Mouse (Mus musculus) sigmoid colon, adult 10 weeks (tissue): Measurements from ENCODE around the gene Podn. TPM values are rescaled to one million over a fixed set of nuclear protein-coding genes. Genes with fewer than 3 reads are reported as not detected.

ENCODE experiments used
- polyA plus RNA-seq: library from polyadenylated mRNA; stranded (reverse); fragments of 350-450 nt; fragmentation: Illumina TruSeq; extraction: RNeasy Lipid Tissue Mini Kit (QIAGEN cat#74804); gene quantifications from one replicate; pipeline ENCODE4 v1.2.3, GENCODE M21; 2014; ENCODE audit warnings: low read depth, low replicate concordance

The Podn gene
- 1.7 TPM for polyA plus RNA-seq

DNA sequence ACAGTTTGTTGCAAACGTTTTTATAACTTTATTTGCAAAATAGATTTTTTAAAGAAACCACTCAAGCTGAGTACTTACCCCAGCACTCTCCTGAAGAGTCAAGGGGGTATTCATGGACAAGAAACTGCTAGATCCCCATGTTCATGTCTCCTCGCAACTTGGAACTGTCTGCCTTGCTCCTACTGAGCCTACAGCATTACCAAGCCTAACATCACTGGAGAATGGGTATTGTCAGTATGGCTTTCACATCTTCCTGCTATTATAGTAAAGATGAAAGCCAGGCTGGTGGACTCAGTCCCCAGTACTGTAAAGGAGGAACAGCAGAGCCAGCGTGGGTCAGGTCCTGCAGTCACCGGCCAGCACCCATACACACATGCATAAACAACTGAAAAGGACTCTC lies at the start of gene Podn:
Gene Podn, minus strand, starts transcription at position 101 of the 400 bp plus-strand sequence.

GRCm38 (mm10) chr4:108144880-108145279 lies 48.6 kb upstream of the Podn start, which contains the start of gene Scp2:
Gene Scp2 (minus strand): TSS chr4:108144998.

GRCm38 (mm10) chr4:107967966-107968682 lies 128.1 kb downstream of the Podn start, which contains the start of gene Slc1a7:
Gene Slc1a7 (plus strand): TSS chr4:107968332.

Other genes with a start within 250 kb of the Podn start
- gene Magoh, start 216.7 kb downstream of the Podn start, polyA plus RNA-seq: 155 TPM
- gene 0610037L13Rik, start 206.6 kb downstream of the Podn start, polyA plus RNA-seq: 33.1 TPM
- 128 TPM for gene Cpt2, start 172.8 kb downstream of the Podn start, polyA plus RNA-seq
- gene Slc1a7, start 128.1 kb downstream of the Podn start, polyA plus RNA-seq: not detected
- 295 TPM for gene Scp2, start 48.6 kb upstream of the Podn start, polyA plus RNA-seq
- 6.5 TPM for gene Echdc2, start 69.0 kb upstream of the Podn start, polyA plus RNA-seq
- gene Zyg11a, start 121.6 kb upstream of the Podn start, polyA plus RNA-seq: not detected
- gene Zyg11b, start 204.7 kb upstream of the Podn start, polyA plus RNA-seq: 54.5 TPM
- 7.8 TPM for gene Coa7, start 231.7 kb upstream of the Podn start, polyA plus RNA-seq